ENCODE assay signal across 9 mouse cellular contexts in the genomic region with DNA sequence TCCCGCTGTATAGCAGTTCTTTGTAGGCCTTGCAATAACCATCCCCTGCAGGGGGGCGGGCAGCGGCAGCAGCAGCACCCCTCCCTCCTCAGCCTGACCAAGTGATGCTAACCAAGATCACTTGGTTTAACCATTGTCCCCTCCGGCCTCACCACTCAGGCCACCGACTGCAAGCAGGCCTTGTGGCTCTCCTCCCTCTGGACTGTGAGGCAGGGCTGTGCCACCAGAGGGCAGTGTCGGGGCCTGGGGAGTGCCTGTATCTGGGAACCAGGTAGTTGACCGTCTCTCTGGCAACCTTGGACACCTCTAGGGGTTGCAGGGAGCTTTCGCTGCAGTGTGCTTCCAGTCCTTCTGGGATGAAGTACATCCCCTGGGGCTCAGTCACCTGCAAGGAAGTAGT.
DNase-seq lines count a peak whose midpoint lies in the region; ATAC-seq and TF ChIP-seq lines count a peak whose summit lies in the region.
"Had no signal": no experiment of that assay in that cellular context is flagged by ENCODE, and none has a peak within 500 bp of the region (broad histone marks: within the 10 kb centered on the region; RNA-seq: fewer than 3 reads in every experiment).

No protein-coding gene starts in this region.

- ATAC-seq in inflammation-experienced regulatory T-cells, adult 6 months = no peak

- TF ChIP-seq CTCF in C2C12 (IDR thresholded peaks at IDR 0.05; ENCODE audit: control insufficient read depth, insufficient read depth, insufficient read length) = peak; percentile 85

- peak; percentile 73 for DNase-seq in NIH3T3 (ENCODE audit: low read depth)
- DNase-seq in cerebellum, postnatal 10 days = peak; percentile 94 to 96
- DNase-seq in gastrocnemius, postnatal 4 days (ENCODE audit: low spot score in 2 of 2) = peak; percentile 76 to 78
- peak; percentile 91 to 92 for DNase-seq in kidney, postnatal 4 days
- peak; percentile 87 for DNase-seq in lung, postnatal 14 days
- DNase-seq in spleen, adult 12 weeks (ENCODE audit: low spot score) = peak; percentile 31

- H3ac ChIP-seq in C2C12 (ENCODE audit: control insufficient read depth, insufficient read length, low read depth) = no peak overlapping the region

- no peaks in the 10 kb centered on the region for H3K27me3 ChIP-seq in C2C12 (ENCODE audit: control insufficient read depth, insufficient read depth, insufficient read length)
- H3K27me3 ChIP-seq: hindbrain, embryonic 15.5 days had no signal

- no peaks in the 10 kb centered on the region for H3K79me2 ChIP-seq in C2C12 (ENCODE audit: control insufficient read depth, insufficient read depth)

- H3K36me3 ChIP-seq in C2C12 (ENCODE audit: control insufficient read depth, insufficient read depth) = no peaks in the 10 kb centered on the region
- H3K36me3 ChIP-seq: hindbrain, embryonic 15.5 days had no signal

- no peak overlapping the region for H3K4me3 ChIP-seq in C2C12 (ENCODE audit: insufficient read depth, poor library complexity, severe bottlenecking)
- H3K4me3 ChIP-seq: hindbrain, embryonic 15.5 days had no signal

- no peaks in the 10 kb centered on the region for H3K79me3 ChIP-seq in C2C12 (ENCODE audit: low read depth)

TF ChIP-seq in C2C12, 6 proteins besides CTCF, POLR2A, EP300 and RAD21:
- TF ChIP-seq CEBPB (IDR thresholded peaks at IDR 0.05; ENCODE audit: low read depth) = no peak
- no peak for TF ChIP-seq MAX (IDR thresholded peaks at IDR 0.05)
- no peak for TF ChIP-seq MYOG (IDR thresholded peaks at IDR 0.05; ENCODE audit: control insufficient read depth, extremely low read depth, insufficient read length)
- TF ChIP-seq MYOD1 (IDR thresholded peaks at IDR 0.05; ENCODE audit: control insufficient read depth, insufficient read length, low read depth) = no peak
- no peak for TF ChIP-seq FOSL1 (IDR thresholded peaks at IDR 0.05; ENCODE audit: insufficient read depth, low read length, poor library complexity, severe bottlenecking)
- TF ChIP-seq USF1 (IDR thresholded peaks at IDR 0.05; ENCODE audit: low read depth) = no peak

Comparison
In these comparisons a context has a peak if more than half of its experiments do, and no peak if none do; other contexts are left out.
1. DNase-seq: peak in every context shown above with its lines; median percentile 95 in cerebellum, postnatal 10 days; 92 in kidney, postnatal 4 days; 87 in lung, postnatal 14 days; 77 in gastrocnemius, postnatal 4 days; 73 in NIH3T3; 31 in spleen, adult 12 weeks.